Mouse (Mus musculus) bone marrow, adult 2 months (tissue): ENCODE data around the gene Prok2. TPM values are rescaled to one million over a fixed set of nuclear protein-coding genes. Genes with fewer than 3 reads are reported as not detected.

Experiments
- H3K27ac ChIP-seq: fragments of 200-500 bp; 2 replicates; pipeline ENCODE4 v1.5.1; 2012; ENCODE audit warnings: low read depth, mild to moderate bottlenecking, control low read depth, inconsistent platforms, low read length; ENCODE audit not compliant: control insufficient read depth, poor library complexity, insufficient read depth
- H3K4me1 ChIP-seq: fragments of 200-500 bp; 2 replicates; pipeline ENCODE4 v1.6.1; 2011; ENCODE audit warnings: low read length; ENCODE audit not compliant: control insufficient read depth, insufficient read depth
- H3K4me3 ChIP-seq: fragments of 200-500 bp; replicated peaks from 2 replicates; pipeline ENCODE3; 2011; ENCODE audit warnings: mild to moderate bottlenecking, low read depth, low read length, control low read depth; ENCODE audit not compliant: control insufficient read depth
- CTCF ChIP-seq: fragments of 200-500 bp; IDR thresholded peaks from 2 replicates; pipeline ENCODE4 v1.5.1; 2011; ENCODE audit warnings: low read length, control low read depth; ENCODE audit not compliant: control insufficient read depth, insufficient read depth
- POLR2A ChIP-seq: fragments of 200-500 bp; IDR thresholded peaks from 2 replicates; pipeline ENCODE4 v1.6.1; 2011; ENCODE audit warnings: low read depth, mild to moderate bottlenecking, control low read depth, low read length, borderline replicate concordance; ENCODE audit not compliant: control insufficient read depth
- WGBS: fragments of 180-500 bp; shearing (Covaris S2); methylation state at CpG from one replicate; pipeline ENCODE4 v1.1.7; 2018; 5-methylcytosine and 5-hydroxymethylcytosine counted together
- polyA plus RNA-seq: library from polyadenylated mRNA; stranded (reverse); fragments of >200 nt; gene quantifications from 2 replicates; pipeline ENCODE4 v1.2.4, GENCODE M21; 2011; ENCODE audit warnings: low replicate concordance; ENCODE audit not compliant: missing spikeins, insufficient read depth, insufficient read length

Prok2 gene
- polyA plus RNA-seq, 1 experiment: 2.2 TPM

DNA sequence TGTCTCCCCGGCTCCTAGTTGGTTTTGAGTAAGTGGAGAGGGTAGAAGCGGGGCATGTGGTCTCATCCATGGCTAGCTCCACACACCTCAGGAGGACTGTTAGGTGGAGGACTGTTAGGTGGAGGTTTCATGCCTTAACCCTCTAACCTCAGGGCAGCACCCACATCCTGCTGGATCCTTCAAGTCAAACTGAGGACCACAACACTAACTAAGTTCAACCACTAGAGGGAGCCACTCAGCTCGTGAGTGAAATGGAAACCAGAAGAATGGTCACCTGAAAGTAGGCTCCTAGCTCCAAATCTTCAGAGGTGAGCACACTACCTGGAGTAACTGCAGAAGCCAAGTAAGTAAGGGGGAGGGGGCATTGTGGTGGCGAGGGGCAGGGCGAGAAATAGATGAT lies 41.3 kb downstream of the Prok2 start:
- H3K4me1 ChIP-seq: no peaks in the 10 kb centered on the region
- TF ChIP-seq CTCF (peak; percentile 65), POLR2A (no peak)
- no peak overlapping the region for H3K4me3 ChIP-seq
- H3K27ac ChIP-seq: no peak overlapping the region
- 49% methylated on average over 5 of the region's 5 CpGs for WGBS

GRCm38 (mm10) chr6:99683974-99684373 lies 42.2 kb downstream of the Prok2 start:
- Histone ChIP-seq H3K27ac (no peak overlapping the region), H3K4me3 (no peak overlapping the region), H3K4me1 (no peaks in the 10 kb centered on the region)
- TF ChIP-seq POLR2A (no peak), CTCF (no peak)
- 87% methylated on average over 5 of the region's 5 CpGs for WGBS

- WGBS: 83% methylated on average over 11 of the region's 11 CpGs
- Histone ChIP-seq H3K4me1 (no peaks in the 10 kb centered on the region), H3K4me3 (no peak overlapping the region), H3K27ac (no peak overlapping the region)
- TF ChIP-seq CTCF (no peak), POLR2A (no peak)
Observed at GRCm38 (mm10) chr6:99678108-99678507, 48.1 kb downstream of the Prok2 start.

DNA sequence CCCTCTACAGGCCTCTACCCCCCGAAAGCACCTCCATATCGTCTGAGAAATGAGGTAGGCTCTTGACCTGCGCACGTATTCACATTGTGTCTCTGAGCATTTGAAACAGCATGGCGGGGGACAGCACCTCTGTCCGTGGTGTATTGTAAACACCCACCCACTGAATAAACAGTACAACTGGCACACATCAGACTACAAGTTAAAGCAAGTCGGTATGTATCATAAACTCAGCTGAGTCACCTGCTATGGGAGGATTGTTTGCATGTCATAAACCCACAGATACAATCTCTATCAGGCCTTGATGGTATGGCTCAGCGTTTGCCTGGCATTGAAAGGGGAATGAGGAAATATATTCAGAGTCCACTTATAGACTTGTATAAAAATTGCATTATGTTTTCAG lies 48.9 kb downstream of the Prok2 start:
- no peak for TF ChIP-seq CTCF
- H3K4me3 ChIP-seq: no peak overlapping the region
- WGBS: 72% methylated on average over 8 of the region's 8 CpGs
- H3K27ac ChIP-seq: no peak overlapping the region
- H3K4me1 ChIP-seq: no peaks in the 10 kb centered on the region

DNA sequence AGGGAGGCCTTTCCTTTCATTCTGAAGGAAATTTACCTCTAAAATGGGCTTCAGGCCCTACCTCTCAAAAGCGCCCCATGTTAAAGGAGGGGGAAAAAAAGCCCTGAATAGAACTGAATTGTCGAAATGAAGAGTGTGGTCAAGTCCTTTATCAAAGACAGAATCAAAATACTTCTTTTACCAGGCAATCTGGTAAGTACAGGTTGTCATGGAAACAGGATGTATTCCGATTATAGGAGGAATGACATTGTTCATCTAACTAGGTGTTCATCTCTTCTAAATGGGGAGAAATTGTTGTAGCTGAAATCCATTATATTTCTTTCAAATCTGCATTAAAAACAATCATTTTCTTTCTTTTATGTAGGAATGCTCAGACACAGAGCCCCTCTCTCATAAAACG lies 51.7 kb downstream of the Prok2 start:
- Histone ChIP-seq H3K27ac (no peak overlapping the region), H3K4me3 (no peak overlapping the region), H3K4me1 (no peaks in the 10 kb centered on the region)
- WGBS: 76% methylated on average over 4 of the region's 4 CpGs
- TF ChIP-seq POLR2A (no peak), CTCF (no peak)

- TF ChIP-seq CTCF (0 out of 2 replicates have a peak, but pooled peaks have one; percentile 12), POLR2A (no peak)
- no peak overlapping the region for H3K4me3 ChIP-seq
- H3K4me1 ChIP-seq: no peaks in the 10 kb centered on the region; the same call in 1 of the 2 replicates
- H3K27ac ChIP-seq: no peak overlapping the region
- WGBS: 56% methylated on average over 3 of the region's 3 CpGs
Observed at GRCm38 (mm10) chr6:99671768-99672167, 54.4 kb downstream of the Prok2 start.

- TF ChIP-seq POLR2A (no peak), CTCF (peak; percentile 77)
Observed at GRCm38 (mm10) chr6:99670481-99671119, 55.6 kb downstream of the Prok2 start.

GRCm38 (mm10) chr6:99669481-99670325 lies 56.5 kb downstream of the Prok2 start:
- 60% methylated on average over 5 of the region's 5 CpGs for WGBS
- no peak overlapping the region for H3K27ac ChIP-seq
- TF ChIP-seq CTCF (no peak), POLR2A (no peak)

More at GRCm38 (mm10) chr6:99670481-99671119, 55.6 kb downstream of the Prok2 start:
- Histone ChIP-seq H3K27ac (no peak overlapping the region), H3K4me3 (no peak overlapping the region), H3K4me1 (no peaks in the 10 kb centered on the region; the same call in 1 of the 2 replicates)
- WGBS: 79% methylated on average over 7 of the region's 7 CpGs

More at GRCm38 (mm10) chr6:99669481-99670325, 56.5 kb downstream of the Prok2 start:
- Histone ChIP-seq H3K4me1 (no peaks in the 10 kb centered on the region; the same call in 1 of the 2 replicates), H3K4me3 (no peak overlapping the region)
